Mouse (Mus musculus) adrenal gland, postnatal 4 days (tissue): ENCODE data around the gene Slc25a5. TPM values are rescaled to one million over a fixed set of nuclear protein-coding genes. Genes with fewer than 3 reads are reported as not detected.
"Not testable (repeated sequence)": the region's sequence is repeated elsewhere in the genome, so short reads cannot be mapped to it uniquely, and the experiment has no call there.

Experiments used
- DNase-seq, 2 experiments: peaks; one replicate each; pipeline ENCODE4 v3.0.0; 2021 to 2022; ENCODE audit warnings: low spot score in 2 of 2, mixed read lengths in 2 of 2
- long read RNA-seq, 2 experiments: library from polyadenylated mRNA; stranded (forward); transcript quantifications; one replicate each; pipeline ENCODE4 v2.0.0; 2021
- total RNA-seq, 2 experiments: library from RNA; stranded (reverse); gene quantifications; 2 replicates each; pipeline ENCODE4 v1.2.3; 2021

Slc25a5 gene
- 100 to 1,000 TPM; 427 to 429 TPM for total RNA-seq
- long read RNA-seq, experiment 1, transcript Slc25a5-201 (4 exons, 1,240 nt): major isoform, 510 of 1,280 reads
- long read RNA-seq, experiment 1, partial matches to known transcripts: 5 of 1,280 reads
- long read RNA-seq, experiment 1, other reads (novel, unspliced or antisense): 765 of 1,280 reads
- long read RNA-seq, experiment 2, transcript Slc25a5-201 (4 exons, 1,240 nt): major isoform, 654 of 949 reads
- long read RNA-seq, experiment 2, partial matches to known transcripts: 289 of 949 reads
- long read RNA-seq, experiment 2, other reads (novel, unspliced or antisense): 4 of 949 reads

GRCm38 (mm10) chrX:36795424-36796162, at the start of gene Slc25a5:
Slc25a5 (plus strand) TSS chrX:36795651.
- peak; percentile 33 to 57 for DNase-seq

GRCm38 (mm10) chrX:36746789-36747188, 48.7 kb upstream of the Slc25a5 start:
- no peak for DNase-seq

- DNase-seq: no peak
Measured at GRCm38 (mm10) chrX:36748573-36748972, 46.9 kb upstream of the Slc25a5 start.

- DNase-seq: no peak
Measured at GRCm38 (mm10) chrX:36749281-36749785, 46.1 kb upstream of the Slc25a5 start.

GRCm38 (mm10) chrX:36750591-36750990, 44.9 kb upstream of the Slc25a5 start:
- no peak for DNase-seq

- DNase-seq: no peak
Measured at GRCm38 (mm10) chrX:36752586-36752985, 42.9 kb upstream of the Slc25a5 start.

- no peak for DNase-seq
Measured at GRCm38 (mm10) chrX:36757796-36758472, 37.5 kb upstream of the Slc25a5 start.

- no peak for DNase-seq
Measured at GRCm38 (mm10) chrX:36758566-36758965, 36.9 kb upstream of the Slc25a5 start.

- DNase-seq: no peak
Measured at GRCm38 (mm10) chrX:36760946-36761635, 34.4 kb upstream of the Slc25a5 start.

GRCm38 (mm10) chrX:36762289-36762688, 33.2 kb upstream of the Slc25a5 start:
- DNase-seq: no peak

GRCm38 (mm10) chrX:36762894-36763293, 32.6 kb upstream of the Slc25a5 start:
- DNase-seq: no peak

- DNase-seq: no peak
Measured at GRCm38 (mm10) chrX:36763298-36763933, 32.0 kb upstream of the Slc25a5 start.

- no peak for DNase-seq
Measured at GRCm38 (mm10) chrX:36763934-36764317, 31.5 kb upstream of the Slc25a5 start.

- DNase-seq: no peak
Measured at GRCm38 (mm10) chrX:36767386-36767785, 28.1 kb upstream of the Slc25a5 start.

- no peak for DNase-seq
Measured at GRCm38 (mm10) chrX:36772591-36772990, 22.9 kb upstream of the Slc25a5 start.

- no peak for DNase-seq
Measured at GRCm38 (mm10) chrX:36775520-36775919, 19.9 kb upstream of the Slc25a5 start.

- DNase-seq: no peak
Measured at GRCm38 (mm10) chrX:36777694-36778093, 17.8 kb upstream of the Slc25a5 start.

GRCm38 (mm10) chrX:36789360-36789759, 6.1 kb upstream of the Slc25a5 start:
- no peak for DNase-seq

- DNase-seq: no peak
Measured at GRCm38 (mm10) chrX:36794571-36794970, 880 bp upstream of the Slc25a5 start.

- peak; percentile 49 to 59 for DNase-seq
Measured at GRCm38 (mm10) chrX:36796163-36796581, 721 bp downstream of the Slc25a5 start.

GRCm38 (mm10) chrX:36796734-36797133, 1.3 kb downstream of the Slc25a5 start:
- DNase-seq: not testable (repeated sequence)
